In the genomic region with DNA sequence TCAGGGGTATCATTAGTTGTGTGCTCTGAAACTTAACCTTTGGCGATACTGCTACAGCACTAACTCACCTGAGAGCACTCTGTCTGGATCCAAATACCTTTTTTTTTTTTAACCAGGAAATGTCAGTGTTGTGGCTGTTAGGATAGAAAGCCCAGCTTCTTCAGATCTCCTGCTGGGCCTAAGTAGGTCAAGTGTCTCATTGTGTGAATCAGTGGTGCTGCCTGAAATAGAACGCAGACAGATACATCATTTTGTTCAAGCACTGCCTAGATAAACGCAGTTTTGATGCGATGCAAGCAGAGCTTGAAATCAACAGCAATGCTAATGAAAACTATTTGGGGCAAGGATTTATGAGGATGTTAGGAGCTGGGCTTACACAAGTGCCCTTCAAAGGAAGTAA, we compare ENCODE assay signal across 8 mouse cellular contexts.
"Had no signal": no experiment of that assay in that cellular context is flagged by ENCODE, and none has a peak within 500 bp of the region (broad histone marks: within the 10 kb centered on the region; RNA-seq: fewer than 3 reads in every experiment).

No protein-coding gene starts in this region.

- DNase-seq: kidney, postnatal 10 days; kidney, postnatal 4 days; liver; liver, embryonic 13.5 days; liver, postnatal 0 days; lung, postnatal 14 days; right cerebral cortex, adult 18-20 months; right cerebral cortex, postnatal 25 days had no signal
